Mouse (Mus musculus) cerebral cortex, adult 2 months (tissue): ENCODE data around the gene Zfp174.

ENCODE experiments used
- WGBS: fragments of 180-500 bp; shearing (Covaris S2); methylation state at CpG from one replicate; pipeline ENCODE4 v1.1.7; 2018; 5-methylcytosine and 5-hydroxymethylcytosine counted together

The Zfp174 gene

DNA sequence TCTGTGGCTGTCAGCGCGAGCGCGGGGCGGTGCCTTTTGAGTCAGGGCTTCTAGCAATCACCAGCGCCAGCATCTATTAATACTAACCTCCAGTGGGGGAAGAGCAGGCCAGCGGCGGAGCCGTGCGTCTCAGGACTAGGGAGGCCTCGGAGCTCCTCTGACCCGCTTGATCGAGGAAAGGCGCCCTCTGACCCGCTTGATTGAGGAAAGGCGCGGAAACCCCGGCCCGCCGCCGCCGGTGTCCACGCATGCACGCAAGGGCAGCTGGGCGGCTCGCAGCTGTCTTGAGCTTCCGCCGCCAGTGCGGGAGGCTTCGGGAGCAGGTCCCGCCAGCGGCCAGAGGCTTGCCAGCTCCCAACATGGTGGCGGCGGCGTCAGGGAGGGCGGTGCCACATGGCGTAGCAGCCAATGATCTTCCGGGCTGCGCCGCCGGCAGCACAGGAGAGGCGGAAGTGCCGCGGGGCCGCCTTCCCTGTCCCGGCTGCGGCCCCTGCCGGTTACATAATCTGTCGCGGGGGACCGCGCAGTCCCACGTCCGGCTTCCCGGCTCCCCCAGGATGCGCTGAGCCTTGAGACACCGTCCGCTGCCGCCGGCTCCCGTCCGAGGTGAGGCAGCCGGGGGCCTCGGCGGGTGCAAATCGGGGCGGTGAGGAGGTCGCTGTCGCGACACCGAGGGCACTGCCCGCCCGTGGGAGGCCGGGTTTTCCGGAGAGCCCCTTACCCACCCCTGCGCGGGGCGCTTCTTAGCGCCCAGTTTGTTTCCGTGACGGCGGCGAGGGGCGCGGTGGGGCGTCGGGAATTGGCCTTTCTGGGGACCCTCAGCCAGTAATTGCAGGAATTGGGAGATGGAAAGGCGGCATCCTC, 37.4 kb downstream of the Zfp174 start, which contains the start of the genes Zfp597 and Gm20695:
Gene Zfp597, minus strand, starts transcription at position 361 of the 864 bp plus-strand sequence.
Gene Gm20695, plus strand, starts transcription at position 448 of the 864 bp plus-strand sequence.
- WGBS: under 1% methylated on average over 88 of the region's 88 CpGs

DNA sequence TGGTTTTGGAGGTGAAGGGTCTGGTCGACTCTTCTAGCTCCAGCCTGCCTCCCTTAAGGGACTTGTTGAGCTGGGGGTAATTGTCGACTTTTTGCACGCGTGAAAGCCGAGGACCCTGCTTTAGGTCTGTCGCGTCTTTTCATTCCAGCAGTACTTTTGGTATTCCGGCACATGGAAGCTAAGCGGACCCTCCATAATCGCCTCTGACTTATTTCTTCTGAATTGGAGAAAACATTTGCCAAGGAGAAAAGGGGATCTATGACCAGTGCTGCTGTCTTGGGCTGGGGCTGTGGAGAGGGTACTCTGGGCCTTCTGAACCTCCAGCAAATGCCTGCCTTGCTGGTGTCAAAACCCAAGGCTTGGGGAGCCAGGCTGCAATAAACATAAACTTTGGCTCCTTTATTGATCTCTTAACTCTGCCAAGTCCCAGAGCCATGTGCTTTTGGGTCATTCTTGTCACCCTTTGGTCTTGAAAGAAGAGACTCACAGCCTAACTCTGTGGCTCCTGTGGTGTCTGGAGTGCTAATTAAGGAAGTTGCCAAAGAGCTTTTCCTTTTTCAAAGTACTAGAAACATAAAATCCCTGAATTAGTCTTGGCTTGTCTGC, 38.1 kb downstream of the Zfp174 start:
- under 1% methylated on average over 10 of the region's 10 CpGs for WGBS

GRCm38 (mm10) chr16:3891621-3892295, 44.7 kb downstream of the Zfp174 start:
- WGBS: 58% methylated on average over 14 of the region's 14 CpGs

DNA sequence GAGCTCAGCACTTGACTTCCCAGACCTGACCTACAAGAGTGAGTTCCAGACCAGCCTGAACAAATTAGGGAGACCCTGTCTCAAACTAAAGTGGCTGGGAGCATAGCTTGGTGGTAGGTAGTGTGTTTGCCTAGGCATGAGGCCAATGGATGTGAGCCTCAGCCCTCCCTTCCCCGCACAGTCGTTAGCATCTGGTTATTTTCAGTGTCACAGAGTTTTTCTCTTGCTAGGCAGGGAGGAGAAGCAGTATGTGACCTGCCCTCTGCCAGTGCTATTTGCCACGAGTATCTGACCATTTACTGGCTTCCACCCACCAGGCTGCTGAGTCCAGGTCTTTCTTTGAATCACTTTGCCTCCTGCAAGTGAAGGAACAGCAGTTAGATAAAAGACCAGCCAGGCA, 46.7 kb downstream of the Zfp174 start:
- WGBS: 57% methylated on average over 3 of the region's 3 CpGs

DNA sequence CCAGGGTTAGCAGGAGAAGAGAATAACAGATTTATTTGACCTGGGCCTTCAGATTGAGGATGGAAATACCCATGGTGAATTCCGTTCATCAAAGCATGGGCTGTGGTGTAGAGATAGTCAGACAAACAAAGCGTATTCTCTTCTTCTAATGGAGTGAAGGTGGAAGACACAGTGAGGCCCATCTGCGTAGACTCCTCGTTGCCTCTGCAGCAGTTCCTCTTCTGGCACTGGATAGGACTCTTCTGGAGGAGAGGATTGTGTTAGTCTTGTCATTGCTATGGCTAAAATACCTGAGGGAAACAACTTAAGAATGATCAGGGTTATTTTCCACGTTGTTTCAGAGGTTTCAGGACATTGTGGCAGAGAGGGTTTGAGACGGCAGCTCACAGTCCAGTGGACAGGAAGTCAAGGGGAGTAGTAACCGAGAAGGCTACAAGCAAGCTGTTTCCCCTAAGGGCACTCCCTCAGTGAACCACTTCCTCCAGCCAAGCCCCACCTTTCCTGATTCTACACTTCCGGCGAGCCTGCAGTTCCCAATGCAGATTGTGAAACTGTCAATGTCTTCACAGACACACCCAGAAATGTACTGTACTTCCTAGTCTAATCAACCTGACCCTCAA, 48.2 kb downstream of the Zfp174 start:
- WGBS: 78% methylated on average over 9 of the region's 9 CpGs

DNA sequence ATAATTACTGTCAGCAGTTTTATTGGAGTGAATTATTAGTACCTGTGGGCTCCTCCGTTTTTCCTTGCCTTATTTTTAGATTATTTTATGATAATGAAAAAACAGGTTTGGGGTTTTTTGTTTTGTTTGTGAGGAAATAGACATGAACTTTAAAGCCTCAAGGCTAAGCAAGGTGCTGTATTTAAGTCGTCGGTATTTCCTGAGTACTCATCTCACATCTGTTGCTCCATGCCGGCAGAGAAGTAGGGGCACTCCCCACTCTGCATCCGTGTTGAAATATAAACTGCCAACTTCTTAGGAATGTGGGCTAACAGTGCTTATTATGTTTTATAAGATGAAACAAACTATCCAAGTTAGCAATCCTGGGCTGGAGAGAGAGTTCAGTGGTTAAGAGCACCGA, 49.0 kb downstream of the Zfp174 start:
- 60% methylated on average over 6 of the region's 6 CpGs for WGBS

- WGBS: 93% methylated on average over 1 of the region's 1 CpGs
Observed at GRCm38 (mm10) chr16:3896553-3896952, 49.5 kb downstream of the Zfp174 start.

- WGBS: 72% methylated on average over 2 of the region's 2 CpGs
Observed at GRCm38 (mm10) chr16:3907471-3907870, 60.4 kb downstream of the Zfp174 start.
